Mouse (Mus musculus) MEL-GATA-1-ER (cell line): Measurements from ENCODE around the gene Slc25a48.

Experiments used
- DNase-seq: peaks from one replicate; pipeline ENCODE4 v3.0.0-alpha.2; 2012; ENCODE audit warnings: low read depth; ENCODE audit errors: extremely low read depth

Gene Slc25a48

GRCm38 (mm10) chr13:56449239-56450030 is 11.3 kb downstream of the Slc25a48 start:
- DNase-seq = no peak

- no peak for DNase-seq
These were observed 11.9 kb downstream of the Slc25a48 start for GRCm38 (mm10) chr13:56450035-56450434.

- DNase-seq = no peak
These were observed 19.8 kb downstream of the Slc25a48 start for GRCm38 (mm10) chr13:56458001-56458400.

- DNase-seq = no peak
These were observed 23.3 kb downstream of the Slc25a48 start for GRCm38 (mm10) chr13:56461460-56461859.

- DNase-seq = no peak
These were observed 24.6 kb downstream of the Slc25a48 start for GRCm38 (mm10) chr13:56462791-56463190.

GRCm38 (mm10) chr13:56463261-56463660 is 25.1 kb downstream of the Slc25a48 start:
- no peak for DNase-seq

GRCm38 (mm10) chr13:56463750-56464149 is 25.6 kb downstream of the Slc25a48 start:
- DNase-seq = no peak

- no peak for DNase-seq
These were observed 29.6 kb downstream of the Slc25a48 start for GRCm38 (mm10) chr13:56467786-56468185.

GRCm38 (mm10) chr13:56468536-56468935 is 30.4 kb downstream of the Slc25a48 start:
- DNase-seq = no peak

- DNase-seq = no peak
These were observed 33.1 kb downstream of the Slc25a48 start for GRCm38 (mm10) chr13:56471211-56471610.

GRCm38 (mm10) chr13:56471951-56472350 is 33.8 kb downstream of the Slc25a48 start:
- no peak for DNase-seq

- no peak for DNase-seq
These were observed 34.5 kb downstream of the Slc25a48 start for GRCm38 (mm10) chr13:56472661-56473060.

- no peak for DNase-seq
These were observed 37.2 kb downstream of the Slc25a48 start for GRCm38 (mm10) chr13:56475363-56475762.

GRCm38 (mm10) chr13:56476790-56477189 is 38.6 kb downstream of the Slc25a48 start:
- no peak for DNase-seq

GRCm38 (mm10) chr13:56477271-56477670 is 39.1 kb downstream of the Slc25a48 start:
- no peak for DNase-seq

GRCm38 (mm10) chr13:56478027-56478426 is 39.9 kb downstream of the Slc25a48 start:
- DNase-seq = no peak

- no peak for DNase-seq
These were observed 44.0 kb downstream of the Slc25a48 start, which contains the start of gene Il9 for GRCm38 (mm10) chr13:56482146-56482545. TSS of gene Il9 (minus strand) at chr13:56482246.

- no peak for DNase-seq
These were observed 49.9 kb downstream of the Slc25a48 start for GRCm38 (mm10) chr13:56488012-56488411.

- no peak for DNase-seq
These were observed 56.3 kb downstream of the Slc25a48 start for GRCm38 (mm10) chr13:56494440-56494839.

GRCm38 (mm10) chr13:56500132-56500531 is 62.0 kb downstream of the Slc25a48 start:
- no peak for DNase-seq

GRCm38 (mm10) chr13:56500636-56501035 is 62.5 kb downstream of the Slc25a48 start:
- no peak for DNase-seq

GRCm38 (mm10) chr13:56501866-56502420 is 63.8 kb downstream of the Slc25a48 start:
- DNase-seq = no peak
